Mouse (Mus musculus) myocyte (in vitro differentiated cells): ENCODE measurements around the gene Krtdap.

Experiments used
- CEBPB ChIP-seq: IDR thresholded peaks from 2 replicates; pipeline ENCODE4 v1.6.1; 2011; ENCODE audit warnings: mild to moderate bottlenecking, moderate library complexity; ENCODE audit not compliant: poor library complexity, insufficient read depth, severe bottlenecking
- E2F4 ChIP-seq: IDR thresholded peaks from one replicate; pipeline ENCODE4 v1.6.1; 2011; ENCODE audit warnings: mild to moderate bottlenecking, control low read depth, moderate library complexity; ENCODE audit not compliant: insufficient read depth
- MAX ChIP-seq: IDR thresholded peaks from one replicate; pipeline ENCODE4 v1.6.1; 2011; ENCODE audit warnings: low read depth, mild to moderate bottlenecking, control low read depth
- MYOD1 ChIP-seq, 3 experiments: IDR thresholded peaks; one replicate each; pipeline ENCODE4 v1.6.1; 2011; ENCODE audit warnings: control low read depth in 2 of 3, low read depth in 2 of 3, mild to moderate bottlenecking in 2 of 3, moderate library complexity in 1 of 3; ENCODE audit not compliant: insufficient read length in 2 of 3, control insufficient read depth in 1 of 3
- MYOG ChIP-seq, 3 experiments: IDR thresholded peaks; one replicate each; pipeline ENCODE4 v1.6.1; 2011; ENCODE audit warnings: control low read depth in 2 of 3, low read depth in 2 of 3, mild to moderate bottlenecking in 2 of 3; ENCODE audit not compliant: insufficient read length in 2 of 3, control insufficient read depth in 1 of 3, insufficient read depth in 1 of 3
- POLR2A ChIP-seq: IDR thresholded peaks from one replicate; pipeline ENCODE4 v1.6.1; 2011; ENCODE audit warnings: low read depth, mild to moderate bottlenecking, control low read depth, moderate library complexity; ENCODE audit not compliant: insufficient read length
- POLR2AphosphoS2 ChIP-seq: IDR thresholded peaks from one replicate; pipeline ENCODE4 v1.6.1; 2011; ENCODE audit warnings: low read depth, control low read depth; ENCODE audit not compliant: insufficient read length
- REST ChIP-seq: IDR thresholded peaks from one replicate; pipeline ENCODE4 v1.6.1; 2011; ENCODE audit warnings: mild to moderate bottlenecking, control low read depth, moderate library complexity; ENCODE audit not compliant: insufficient read depth, insufficient read length
- TCF12 ChIP-seq: IDR thresholded peaks from one replicate; pipeline ENCODE4 v1.6.1; 2011; ENCODE audit warnings: mild to moderate bottlenecking, control low read depth; ENCODE audit not compliant: poor library complexity, insufficient read depth, severe bottlenecking
- TCF3 ChIP-seq: IDR thresholded peaks from one replicate; pipeline ENCODE4 v1.6.1; 2011; ENCODE audit warnings: low read depth, control low read depth; ENCODE audit not compliant: insufficient read length
- USF1 ChIP-seq: IDR thresholded peaks from one replicate; pipeline ENCODE4 v1.6.1; 2011; ENCODE audit warnings: low read depth, mild to moderate bottlenecking, control low read depth, moderate library complexity

DNA sequence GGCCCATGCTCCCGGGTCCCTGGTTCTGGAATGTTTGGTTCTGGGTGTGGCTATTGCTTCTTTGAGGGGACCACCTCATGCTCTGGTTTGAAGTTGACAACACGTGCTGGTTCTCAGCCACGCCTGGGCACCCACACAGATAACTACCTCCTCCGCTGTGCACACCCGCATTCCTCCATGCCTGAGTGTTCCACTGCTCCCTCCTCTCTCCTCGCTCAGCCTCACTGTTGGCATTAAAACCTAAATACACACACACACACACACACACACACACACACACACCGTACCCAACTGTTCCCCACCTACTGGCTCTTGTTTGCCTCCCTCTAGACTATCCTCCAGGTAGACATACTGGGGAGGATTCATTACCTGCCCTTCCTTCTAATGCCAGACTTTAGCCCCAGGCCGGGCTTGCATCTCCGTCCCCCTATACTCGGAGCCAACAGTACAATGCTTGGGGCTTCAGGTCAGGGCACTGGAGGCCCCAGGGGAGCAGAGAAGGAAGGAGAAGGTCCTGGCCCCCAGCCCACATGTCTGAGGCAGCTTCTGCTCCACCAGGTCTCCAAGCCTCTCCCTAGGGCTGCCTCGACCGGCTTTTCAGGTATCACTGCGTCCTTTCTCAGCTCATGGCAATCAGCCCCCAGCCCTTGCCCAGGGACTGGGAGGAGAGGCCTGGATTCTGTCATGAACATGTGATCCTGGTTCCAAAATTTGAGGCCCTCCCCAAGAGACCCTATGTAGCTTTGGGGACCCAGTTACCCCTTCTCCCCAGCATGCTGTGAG is 37.7 kb upstream of the Krtdap start:
- TF ChIP-seq POLR2A (no peak), E2F4 (no peak), MYOG (IDR thresholded peaks at IDR 0.05; ENCODE audit: control insufficient read depth in 1 of 3, insufficient read depth in 1 of 3, insufficient read length in 2 of 3, low read depth in 2 of 3) (no peak), MAX (no peak), POLR2AphosphoS2 (no peak), TCF3 (no peak), CEBPB (no peak), USF1 (no peak), MYOD1 (IDR thresholded peaks at IDR 0.05; ENCODE audit: control insufficient read depth in 1 of 3, insufficient read length in 2 of 3, low read depth in 2 of 3) (no peak), TCF12 (no peak), REST (no peak)
